Mouse (Mus musculus) cerebellum, postnatal 36 days (tissue): Measurements from ENCODE around the gene Slc2a8.
"Not testable (repeated sequence)": the region's sequence is repeated elsewhere in the genome, so short reads cannot be mapped to it uniquely, and the experiment has no call there.

Experiments
- DNase-seq, 2 experiments: peaks; one replicate each; pipeline ENCODE4 v3.0.0; 2021 to 2022; ENCODE audit warnings: mixed read lengths in 2 of 2

Slc2a8 gene

GRCm38 (mm10) chr2:32981725-32982271 lies at the start of gene Slc2a8:
TSS of gene Slc2a8 (minus strand) at chr2:32982083.
- DNase-seq = peak; percentile 91 to 92

GRCm38 (mm10) chr2:33025040-33025439 lies 43.2 kb upstream of the Slc2a8 start:
- no peak for DNase-seq

- DNase-seq = no peak
Observed at GRCm38 (mm10) chr2:33024564-33024963, 42.7 kb upstream of the Slc2a8 start.

- no peak for DNase-seq
Observed at GRCm38 (mm10) chr2:33022846-33023245, 41.0 kb upstream of the Slc2a8 start.

GRCm38 (mm10) chr2:33018026-33018425 lies 36.1 kb upstream of the Slc2a8 start:
- DNase-seq = no peak

GRCm38 (mm10) chr2:33017191-33017590 lies 35.3 kb upstream of the Slc2a8 start:
- DNase-seq = no peak

GRCm38 (mm10) chr2:33014877-33015276 lies 33.0 kb upstream of the Slc2a8 start:
- DNase-seq = peak; percentile 92

- not testable (repeated sequence) for DNase-seq
Observed at GRCm38 (mm10) chr2:33009055-33009454, 27.2 kb upstream of the Slc2a8 start.

- peak; percentile 71 to 77 for DNase-seq
Observed at GRCm38 (mm10) chr2:33005041-33005440, 23.2 kb upstream of the Slc2a8 start.

GRCm38 (mm10) chr2:33002144-33002543 lies 20.3 kb upstream of the Slc2a8 start:
- DNase-seq = no peak

- DNase-seq = no peak
Observed at GRCm38 (mm10) chr2:32999752-33000151, 17.9 kb upstream of the Slc2a8 start.

- DNase-seq = no peak
Observed at GRCm38 (mm10) chr2:32997792-32998191, 15.9 kb upstream of the Slc2a8 start.

GRCm38 (mm10) chr2:32997081-32997480 lies 15.2 kb upstream of the Slc2a8 start:
- peak; percentile 44 to 49 for DNase-seq

- DNase-seq = no peak
Observed at GRCm38 (mm10) chr2:32992130-32992529, 10.2 kb upstream of the Slc2a8 start.

- no peak for DNase-seq
Observed at GRCm38 (mm10) chr2:32990167-32990832, 8.4 kb upstream of the Slc2a8 start.

GRCm38 (mm10) chr2:32989376-32989775 lies 7.5 kb upstream of the Slc2a8 start:
- DNase-seq = peak; percentile 58 to 65

GRCm38 (mm10) chr2:32985844-32986243 lies 4.0 kb upstream of the Slc2a8 start:
- no peak for DNase-seq

GRCm38 (mm10) chr2:32983617-32984016 lies 1.7 kb upstream of the Slc2a8 start:
- peak in 1 of 2 experiments; percentile 6 for DNase-seq

- no peak for DNase-seq
Observed at GRCm38 (mm10) chr2:32982700-32983099, 817 bp upstream of the Slc2a8 start.

GRCm38 (mm10) chr2:32981281-32981680 lies 602 bp downstream of the Slc2a8 start:
- peak; percentile 39 to 47 for DNase-seq

- DNase-seq = no peak
Observed at GRCm38 (mm10) chr2:32979675-32980074, 2.2 kb downstream of the Slc2a8 start.

GRCm38 (mm10) chr2:32978675-32979074 lies 3.2 kb downstream of the Slc2a8 start:
- no peak for DNase-seq

- no peak for DNase-seq
Observed at GRCm38 (mm10) chr2:32977114-32977513, 4.8 kb downstream of the Slc2a8 start.

GRCm38 (mm10) chr2:32974216-32974615 lies 7.7 kb downstream of the Slc2a8 start:
- no peak for DNase-seq

GRCm38 (mm10) chr2:32971235-32971634 lies 10.6 kb downstream of the Slc2a8 start:
- peak; percentile 63 to 66 for DNase-seq
